Mouse (Mus musculus): ENCODE measurements around the gene Ucn3.

The Ucn3 gene

GRCm38 (mm10) chr13:3892601-3893000, 52.5 kb downstream of the Ucn3 start:
- DNase-seq (ENCODE audit: low spot score in 2 of 2), result no peak

GRCm38 (mm10) chr13:3891479-3892087, 53.6 kb downstream of the Ucn3 start:
- no peak for DNase-seq (ENCODE audit: low spot score in 2 of 2)

All from spleen, postnatal 10 days (tissue).